Mouse (Mus musculus): ENCODE results near the gene Gimap4. TPM values are rescaled to one million over a fixed set of nuclear protein-coding genes. Genes with fewer than 3 reads are reported as not detected.

The Gimap4 gene
- polyA plus RNA-seq, 1 experiment = 0.53 TPM

DNA sequence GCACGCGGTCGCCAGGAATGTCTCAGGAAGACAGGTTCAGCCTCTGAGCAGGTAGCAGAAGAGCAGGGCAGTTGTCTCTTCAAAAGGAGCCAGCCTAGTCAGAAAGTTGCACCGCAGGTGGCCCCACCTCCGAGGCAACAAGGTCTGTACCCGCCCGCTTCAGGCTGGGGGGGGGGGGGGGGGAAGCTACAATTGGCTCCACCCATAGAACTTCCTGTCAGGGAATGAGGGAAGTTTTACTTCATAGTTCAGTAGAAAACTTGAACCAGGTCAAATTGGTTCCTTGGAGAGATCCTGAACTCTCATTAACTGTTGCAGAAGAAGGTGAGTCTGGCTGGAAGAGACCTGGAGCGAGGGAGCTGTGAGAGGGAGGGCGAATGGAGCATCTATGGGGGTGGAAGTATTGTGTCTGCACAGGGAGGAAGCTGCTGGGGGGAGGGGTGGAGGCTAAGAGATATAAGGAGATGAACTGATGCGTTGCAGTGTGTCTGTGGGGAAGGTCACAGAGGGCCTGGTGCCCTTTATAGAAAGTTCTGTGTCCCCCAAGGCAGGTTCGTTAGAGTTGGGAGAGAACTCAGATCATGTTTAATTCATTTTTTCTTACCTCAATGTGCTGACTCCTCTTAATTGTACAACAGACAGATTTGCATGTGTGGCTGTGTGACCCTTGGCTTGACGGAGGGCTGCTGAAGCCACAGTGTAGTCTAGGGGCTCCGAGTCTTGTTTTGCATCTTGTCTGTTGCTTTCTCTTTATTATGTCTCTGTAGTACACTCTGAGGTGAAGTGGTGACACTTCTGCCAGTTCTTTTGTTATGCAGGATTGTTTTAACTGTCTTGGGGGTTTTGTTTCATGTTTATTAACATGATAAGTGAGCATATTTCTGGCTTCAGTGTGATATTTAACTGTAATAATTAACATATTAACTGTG lies 8.2 kb upstream of the Gimap4 start, which contains the start of gene Gimap9:
TSS of gene Gimap9 (plus strand) at position 199 of the 929 bp plus-strand sequence.
- Histone ChIP-seq H3K4me1 (ENCODE audit: control insufficient read depth, insufficient read depth, low read length) (peaks cover 7% of the 10 kb centered on the region), H3K27ac (ENCODE audit: control insufficient read depth, insufficient read depth, low read depth, low read length) (peak within 1 kb of the TSS; percentile 29), H3K27me3 (ENCODE audit: control insufficient read depth, insufficient read depth, low read length) (no peaks in the 10 kb centered on the region), H3K36me3 (ENCODE audit: control insufficient read depth, insufficient read depth, low read length) (no peaks in the 10 kb centered on the region), H3K4me3 (ENCODE audit: control insufficient read depth, low read depth, low read length) (peak within 1 kb of the TSS; percentile 83)
- no peak for TF ChIP-seq CTCF (IDR thresholded peaks at IDR 0.05; ENCODE audit: control insufficient read depth, insufficient read depth, insufficient replicate concordance, low read depth, low read length)
- TF ChIP-seq POLR2A (IDR thresholded peaks at IDR 0.05; ENCODE audit: control insufficient read depth, low read depth, low read length) = no peak

DNA sequence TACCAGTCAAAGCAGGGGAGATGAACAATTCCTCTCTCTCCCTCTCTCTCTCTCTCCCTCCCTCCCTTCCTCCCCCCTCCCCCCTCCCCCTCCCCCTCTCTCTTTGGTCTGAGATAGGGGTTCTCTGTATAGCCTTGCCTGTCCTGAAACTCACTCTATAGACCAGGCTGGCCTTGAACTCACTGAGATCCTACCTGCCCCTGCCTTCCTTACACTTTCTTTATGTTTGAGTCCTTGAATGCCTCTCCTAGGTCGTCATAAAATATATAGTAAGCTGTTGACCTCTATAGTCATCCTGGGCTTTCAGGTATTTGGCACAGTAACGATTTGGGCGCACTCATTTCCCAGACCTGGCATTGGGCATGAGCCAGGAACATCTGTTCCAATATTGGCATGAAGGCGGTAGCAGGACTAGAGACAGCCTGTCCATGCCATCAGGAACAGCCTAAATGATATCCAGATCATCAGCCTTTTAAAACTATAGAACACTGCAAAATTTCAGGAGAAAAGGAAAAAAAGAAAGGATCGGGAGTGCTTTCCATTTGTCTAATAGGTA lies 7.4 kb upstream of the Gimap4 start:
- Histone ChIP-seq H3K27ac (ENCODE audit: control insufficient read depth, insufficient read depth, low read depth, low read length) (no peak overlapping the region), H3K27me3 (ENCODE audit: control insufficient read depth, insufficient read depth, low read length) (no peaks in the 10 kb centered on the region), H3K36me3 (ENCODE audit: control insufficient read depth, insufficient read depth, low read length) (no peaks in the 10 kb centered on the region), H3K4me3 (ENCODE audit: control insufficient read depth, low read depth, low read length) (no peak overlapping the region), H3K4me1 (ENCODE audit: control insufficient read depth, insufficient read depth, low read length) (peaks cover 7% of the 10 kb centered on the region)
- TF ChIP-seq CTCF (IDR thresholded peaks at IDR 0.05; ENCODE audit: control insufficient read depth, insufficient read depth, insufficient replicate concordance, low read depth, low read length) (no peak), POLR2A (IDR thresholded peaks at IDR 0.05; ENCODE audit: control insufficient read depth, low read depth, low read length) (no peak)

DNA sequence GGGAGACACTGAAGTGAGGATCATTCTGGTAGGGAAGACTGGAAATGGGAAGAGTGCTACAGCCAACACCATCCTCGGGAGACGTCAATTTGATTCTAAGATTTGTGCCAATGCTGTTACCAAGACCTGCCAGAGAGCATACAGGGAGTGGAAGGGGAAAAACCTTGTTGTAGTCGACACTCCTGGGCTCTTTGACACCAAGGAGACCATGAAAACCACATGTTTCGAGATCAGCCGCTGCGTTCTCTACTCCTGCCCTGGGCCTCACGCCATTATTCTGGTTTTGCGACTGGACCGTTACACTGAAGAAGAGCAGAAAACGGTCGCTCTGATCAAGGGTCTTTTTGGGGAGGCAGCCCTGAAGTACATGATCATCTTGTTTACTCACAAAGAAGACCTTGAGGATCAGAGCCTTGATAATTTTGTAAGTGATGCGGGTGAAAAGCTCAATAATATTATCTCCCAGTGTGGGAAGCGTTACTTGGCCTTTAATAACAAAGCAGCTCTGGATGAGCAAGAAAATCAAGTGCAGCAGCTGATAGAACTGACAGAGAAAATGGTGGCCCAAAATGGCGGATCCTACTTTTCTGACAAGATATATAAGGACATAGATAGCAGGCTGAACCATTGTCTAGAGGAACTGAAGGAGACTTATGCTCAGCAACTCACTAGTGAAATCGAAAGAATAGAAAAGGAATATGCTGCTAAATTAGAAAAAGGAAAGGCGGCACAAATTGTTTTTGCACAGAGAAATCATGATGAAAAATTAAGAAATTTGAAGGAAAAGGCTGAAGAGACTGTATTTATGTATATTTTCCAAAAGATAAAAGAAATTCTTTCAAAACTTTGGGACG lies 6.6 kb upstream of the Gimap4 start:
- H3K4me3 ChIP-seq (ENCODE audit: control insufficient read depth, low read depth, low read length) = no peak overlapping the region
- TF ChIP-seq POLR2A (IDR thresholded peaks at IDR 0.05; ENCODE audit: control insufficient read depth, low read depth, low read length) = no peak
- TF ChIP-seq CTCF (IDR thresholded peaks at IDR 0.05; ENCODE audit: control insufficient read depth, insufficient read depth, insufficient replicate concordance, low read depth, low read length) = no peak
- H3K4me1 ChIP-seq (ENCODE audit: control insufficient read depth, insufficient read depth, low read length) = peaks cover 7% of the 10 kb centered on the region
- H3K36me3 ChIP-seq (ENCODE audit: control insufficient read depth, insufficient read depth, low read length) = no peaks in the 10 kb centered on the region
- no peak overlapping the region for H3K27ac ChIP-seq (ENCODE audit: control insufficient read depth, insufficient read depth, low read depth, low read length)
- H3K27me3 ChIP-seq (ENCODE audit: control insufficient read depth, insufficient read depth, low read length) = no peaks in the 10 kb centered on the region

DNA sequence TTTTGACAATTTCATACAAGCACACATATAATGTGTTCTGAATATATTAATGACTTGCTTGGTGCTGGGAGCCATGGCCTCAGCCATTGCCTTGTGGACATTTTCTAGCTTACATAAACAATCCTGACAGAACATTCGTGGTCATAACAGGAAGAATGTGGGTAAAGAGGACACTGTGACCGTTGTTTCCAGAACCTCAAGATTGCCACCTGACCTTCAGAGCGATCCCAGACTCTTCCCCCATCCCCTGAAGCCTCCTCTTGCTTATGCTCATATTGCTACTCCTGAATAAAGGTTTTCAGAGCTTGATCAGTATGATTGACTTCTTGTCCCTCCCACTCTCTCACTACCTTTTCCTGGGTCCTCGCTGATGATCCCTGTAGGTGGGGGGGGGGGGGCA lies 6.0 kb upstream of the Gimap4 start:
- no peak overlapping the region for H3K27ac ChIP-seq (ENCODE audit: control insufficient read depth, insufficient read depth, low read depth, low read length)
- no peaks in the 10 kb centered on the region for H3K27me3 ChIP-seq (ENCODE audit: control insufficient read depth, insufficient read depth, low read length)
- no peak for TF ChIP-seq POLR2A (IDR thresholded peaks at IDR 0.05; ENCODE audit: control insufficient read depth, low read depth, low read length)
- TF ChIP-seq CTCF (IDR thresholded peaks at IDR 0.05; ENCODE audit: control insufficient read depth, insufficient read depth, insufficient replicate concordance, low read depth, low read length) = no peak
- H3K4me1 ChIP-seq (ENCODE audit: control insufficient read depth, insufficient read depth, low read length) = peaks cover 7% of the 10 kb centered on the region
- no peaks in the 10 kb centered on the region for H3K36me3 ChIP-seq (ENCODE audit: control insufficient read depth, insufficient read depth, low read length)
- no peak overlapping the region for H3K4me3 ChIP-seq (ENCODE audit: control insufficient read depth, low read depth, low read length)

DNA sequence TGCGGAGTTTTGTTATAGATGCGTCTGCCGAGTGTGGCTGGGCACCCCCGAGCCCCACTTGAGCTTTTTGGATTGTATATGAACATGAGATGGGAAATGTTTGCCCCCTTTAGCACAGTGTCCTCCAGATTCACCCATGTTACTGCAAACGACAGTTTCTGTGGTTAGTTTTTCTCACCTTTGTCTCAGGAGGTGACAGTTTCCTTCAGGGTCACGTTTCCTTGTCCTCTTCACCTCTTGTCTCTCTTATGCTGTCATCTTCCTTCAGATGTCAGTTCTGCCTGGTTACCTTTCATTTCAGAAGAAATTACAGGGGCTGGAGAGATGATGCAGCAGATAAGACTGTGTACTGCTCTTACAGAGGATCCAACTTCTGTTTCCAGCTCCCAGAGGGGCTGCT lies 4.6 kb upstream of the Gimap4 start:
- no peak overlapping the region for H3K27ac ChIP-seq (ENCODE audit: control insufficient read depth, insufficient read depth, low read depth, low read length)
- no peaks in the 10 kb centered on the region for H3K27me3 ChIP-seq (ENCODE audit: control insufficient read depth, insufficient read depth, low read length)
- TF ChIP-seq CTCF (IDR thresholded peaks at IDR 0.05; ENCODE audit: control insufficient read depth, insufficient read depth, insufficient replicate concordance, low read depth, low read length) (no peak), POLR2A (IDR thresholded peaks at IDR 0.05; ENCODE audit: control insufficient read depth, low read depth, low read length) (no peak)
- no peaks in the 10 kb centered on the region for H3K36me3 ChIP-seq (ENCODE audit: control insufficient read depth, insufficient read depth, low read length)
- H3K4me3 ChIP-seq (ENCODE audit: control insufficient read depth, low read depth, low read length) = no peak overlapping the region
- H3K4me1 ChIP-seq (ENCODE audit: control insufficient read depth, insufficient read depth, low read length) = peaks cover 7% of the 10 kb centered on the region

DNA sequence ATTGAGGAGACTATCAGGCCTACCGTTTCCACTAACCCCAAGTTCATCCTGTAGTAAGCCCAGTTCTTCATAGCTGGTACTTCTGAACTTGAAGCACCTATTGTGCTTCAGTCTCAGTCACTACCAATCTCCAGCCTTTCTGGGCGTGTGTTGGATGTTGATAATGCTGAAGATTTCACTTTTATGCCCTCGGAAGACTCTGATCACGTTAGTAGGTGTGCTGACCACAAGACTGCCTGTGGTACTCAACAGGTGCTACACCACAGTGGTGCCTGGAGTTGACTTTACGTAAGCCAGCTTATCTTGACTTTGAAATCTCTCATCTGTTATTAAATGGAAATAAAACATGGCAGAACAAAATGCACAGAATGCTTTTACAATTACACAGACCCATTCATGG lies 3.9 kb upstream of the Gimap4 start:
- Histone ChIP-seq H3K27ac (ENCODE audit: control insufficient read depth, insufficient read depth, low read depth, low read length) (no peak overlapping the region), H3K36me3 (ENCODE audit: control insufficient read depth, insufficient read depth, low read length) (no peaks in the 10 kb centered on the region)

More for the DNA sequence above, 3.9 kb upstream of the Gimap4 start:
- no peak overlapping the region for H3K4me3 ChIP-seq (ENCODE audit: control insufficient read depth, low read depth, low read length)
- TF ChIP-seq CTCF (IDR thresholded peaks at IDR 0.05; ENCODE audit: control insufficient read depth, insufficient read depth, insufficient replicate concordance, low read depth, low read length) (no peak), POLR2A (IDR thresholded peaks at IDR 0.05; ENCODE audit: control insufficient read depth, low read depth, low read length) (no peak)
- peaks cover 6% of the 10 kb centered on the region for H3K4me1 ChIP-seq (ENCODE audit: control insufficient read depth, insufficient read depth, low read length)
- H3K27me3 ChIP-seq (ENCODE audit: control insufficient read depth, insufficient read depth, low read length) = no peaks in the 10 kb centered on the region

All from testis, adult 2 months (tissue).